Comparison of ENCODE assay signal across 21 mouse cellular contexts in the genomic region with DNA sequence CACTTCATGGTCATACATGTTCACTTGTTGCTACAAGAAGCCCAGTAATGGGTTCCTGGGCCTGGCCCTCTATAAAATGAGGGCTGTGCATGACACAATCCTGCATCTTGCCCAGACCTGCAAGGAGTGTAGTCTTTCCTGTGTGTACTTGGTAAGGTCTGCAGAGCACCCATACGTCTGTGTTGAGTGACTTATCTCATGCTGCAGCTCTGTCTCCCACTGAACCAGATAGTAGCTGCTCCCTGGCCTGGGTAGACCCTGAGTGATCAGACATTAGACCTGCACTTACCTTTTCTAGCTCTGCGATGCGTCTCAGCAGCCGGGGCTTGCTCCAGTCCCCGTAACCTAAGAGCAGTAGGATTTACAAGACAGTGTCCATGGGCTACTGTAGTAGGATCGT.
"Had no signal": no experiment of that assay in that cellular context is flagged by ENCODE, and none has a peak within 500 bp of the region (broad histone marks: within the 10 kb centered on the region; RNA-seq: fewer than 3 reads in every experiment).

No protein-coding gene starts in this region.

- H3K9ac ChIP-seq: intestine, embryonic 15.5 days; kidney, embryonic 15.5 days; limb, embryonic 12.5 days; lung, embryonic 14.5 days; midbrain, embryonic 12.5 days; midbrain, embryonic 15.5 days; neural tube, embryonic 12.5 days; neural tube, embryonic 15.5 days; stomach, embryonic 15.5 days had no signal

- H3K27ac ChIP-seq: intestine, embryonic 15.5 days; kidney, embryonic 15.5 days; left cerebral cortex, adult 2 months; limb, embryonic 12.5 days; macrophage; midbrain, embryonic 12.5 days; midbrain, embryonic 15.5 days; neural tube, embryonic 12.5 days; neural tube, embryonic 15.5 days; stomach, embryonic 15.5 days had no signal

- H3K4me1 ChIP-seq: intestine, embryonic 15.5 days; kidney, embryonic 15.5 days; limb, embryonic 12.5 days; midbrain, embryonic 12.5 days; midbrain, embryonic 15.5 days; neural tube, embryonic 12.5 days; neural tube, embryonic 15.5 days; stomach, embryonic 15.5 days had no signal

- DNase-seq: kidney, adult 11 months; kidney, adult 8-10 months; kidney, postnatal 10 days; kidney, postnatal 4 days; lung, embryonic 14.5 days; right cerebral cortex, adult 18-20 months; right cerebral cortex, postnatal 25 days; spleen, adult 18-20 months; thymus, postnatal 36 days had no signal

- H3K27me3 ChIP-seq: intestine, embryonic 15.5 days; kidney, embryonic 15.5 days; limb, embryonic 12.5 days; midbrain, embryonic 12.5 days; midbrain, embryonic 15.5 days; neural tube, embryonic 12.5 days; neural tube, embryonic 15.5 days; stomach, embryonic 15.5 days had no signal

- H3K4me2 ChIP-seq: intestine, embryonic 15.5 days; kidney, embryonic 15.5 days; limb, embryonic 12.5 days; lung, embryonic 14.5 days; midbrain, embryonic 12.5 days; midbrain, embryonic 15.5 days; neural tube, embryonic 12.5 days; neural tube, embryonic 15.5 days; stomach, embryonic 15.5 days had no signal

- ATAC-seq: hindbrain, embryonic 16.5 days; intestine, embryonic 15.5 days; lung, postnatal 0 days; midbrain, embryonic 15.5 days had no signal

- H3K9me3 ChIP-seq: intestine, embryonic 15.5 days; kidney, embryonic 15.5 days; limb, embryonic 12.5 days; midbrain, embryonic 12.5 days; midbrain, embryonic 15.5 days; neural tube, embryonic 12.5 days; neural tube, embryonic 15.5 days; stomach, embryonic 15.5 days had no signal

- H3K4me3 ChIP-seq: intestine, embryonic 15.5 days; kidney, embryonic 15.5 days; left cerebral cortex, adult 2 months; limb, embryonic 12.5 days; midbrain, embryonic 12.5 days; midbrain, embryonic 15.5 days; neural tube, embryonic 12.5 days; neural tube, embryonic 15.5 days; stomach, embryonic 15.5 days had no signal
